Mouse (Mus musculus): ENCODE measurements around the gene Slc9a3r2.

DNA sequence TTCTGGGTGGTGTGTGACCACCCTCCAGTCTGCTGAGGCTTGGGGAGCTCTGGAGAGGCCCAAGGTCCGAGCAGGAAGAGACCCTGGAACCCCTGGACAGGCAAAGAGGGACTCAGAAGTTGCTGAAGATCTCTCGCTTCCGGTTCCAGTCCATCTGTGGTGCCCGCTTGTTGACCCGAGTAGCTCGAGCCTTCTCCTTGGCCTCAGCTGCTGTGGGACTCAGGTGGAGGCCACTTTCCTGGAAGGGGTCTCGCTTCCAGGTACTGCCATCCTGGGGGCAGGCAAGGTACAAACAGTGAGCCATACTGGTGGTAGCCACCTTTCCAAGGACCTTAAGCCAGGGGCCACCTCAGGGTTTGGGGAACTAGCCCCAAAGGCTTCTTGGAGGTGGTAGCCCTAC is 10.0 kb downstream of the Slc9a3r2 start:
- TF ChIP-seq CTCF (IDR thresholded peaks at IDR 0.05) = no peak
- no peak for TF ChIP-seq EP300 (IDR thresholded peaks at IDR 0.05)
